Mouse (Mus musculus) liver, adult 2 months (tissue): ENCODE results near the gene Edf1. TPM values are rescaled to one million over a fixed set of nuclear protein-coding genes. Genes with fewer than 3 reads are reported as not detected.

Source experiments
- DNase-seq: peaks from one replicate; pipeline ENCODE4 v3.0.0-alpha.2; 2011; ENCODE audit warnings: low read depth, low spot score; ENCODE audit errors: extremely low read depth
- H3K27ac ChIP-seq: fragments of 200-500 bp; replicated peaks from 2 replicates; pipeline ENCODE4 v1.5.1; 2012; ENCODE audit warnings: low read depth, mild to moderate bottlenecking, control low read depth, inconsistent platforms, low read length; ENCODE audit not compliant: insufficient read depth
- H3K27me3 ChIP-seq: fragments of 200-500 bp; 2 replicates; pipeline ENCODE4 v1.6.1; 2012; ENCODE audit warnings: mild to moderate bottlenecking, moderate library complexity, low read length, inconsistent platforms; ENCODE audit not compliant: control insufficient read depth, insufficient read depth
- H3K36me3 ChIP-seq: fragments of 200-500 bp; 2 replicates; pipeline ENCODE4 v1.6.1; 2012; ENCODE audit warnings: low read length, inconsistent platforms; ENCODE audit not compliant: control insufficient read depth, insufficient read depth
- H3K4me1 ChIP-seq: fragments of 200-500 bp; 2 replicates; pipeline ENCODE4 v1.6.1; 2011; ENCODE audit warnings: low read length; ENCODE audit not compliant: control insufficient read depth, insufficient read depth
- H3K4me3 ChIP-seq: fragments of 200-500 bp; 2 replicates; pipeline ENCODE4 v1.5.1; 2011; ENCODE audit warnings: low read depth, mild to moderate bottlenecking, control low read depth, low read length, moderate library complexity; ENCODE audit not compliant: insufficient read depth
- H3K79me2 ChIP-seq: fragments of 200-500 bp; 2 replicates; pipeline ENCODE4 v1.6.1; 2012; ENCODE audit warnings: inconsistent platforms, mild to moderate bottlenecking, low read length, moderate library complexity; ENCODE audit not compliant: control insufficient read depth, insufficient read depth
- H3K9ac ChIP-seq: fragments of 200-500 bp; 2 replicates; pipeline ENCODE4 v1.6.1; 2012; ENCODE audit warnings: low read depth, mild to moderate bottlenecking, control low read depth, inconsistent platforms, low read length
- CTCF ChIP-seq: fragments of 200-500 bp; IDR thresholded peaks from 2 replicates; pipeline ENCODE4 v1.5.1; 2011; ENCODE audit warnings: low read depth, low read length, control low read depth
- POLR2A ChIP-seq: fragments of 200-500 bp; IDR thresholded peaks from 2 replicates; pipeline ENCODE4 v1.6.1; 2011; ENCODE audit warnings: low read length, control low read depth; ENCODE audit not compliant: insufficient read depth; ENCODE audit errors: extremely low read depth
- WGBS: fragments of 180-500 bp; shearing (Covaris S2); methylation state at CpG from one replicate; pipeline ENCODE4 v1.1.7; 2018; 5-methylcytosine and 5-hydroxymethylcytosine counted together
- polyA plus RNA-seq: library from polyadenylated mRNA; depleted of rRNA; stranded (reverse); fragments of >200 nt; gene quantifications from 2 replicates; pipeline ENCODE4 v1.2.3, GENCODE M21; 2012
- total RNA-seq: library from RNA; depleted of rRNA; stranded (reverse); fragments of >200 nt; gene quantifications from 2 replicates; pipeline ENCODE4 v1.2.3, GENCODE M21; 2014

Edf1 gene
- total and polyA plus RNA-seq, 2 experiments = 153 to 247 TPM

DNA sequence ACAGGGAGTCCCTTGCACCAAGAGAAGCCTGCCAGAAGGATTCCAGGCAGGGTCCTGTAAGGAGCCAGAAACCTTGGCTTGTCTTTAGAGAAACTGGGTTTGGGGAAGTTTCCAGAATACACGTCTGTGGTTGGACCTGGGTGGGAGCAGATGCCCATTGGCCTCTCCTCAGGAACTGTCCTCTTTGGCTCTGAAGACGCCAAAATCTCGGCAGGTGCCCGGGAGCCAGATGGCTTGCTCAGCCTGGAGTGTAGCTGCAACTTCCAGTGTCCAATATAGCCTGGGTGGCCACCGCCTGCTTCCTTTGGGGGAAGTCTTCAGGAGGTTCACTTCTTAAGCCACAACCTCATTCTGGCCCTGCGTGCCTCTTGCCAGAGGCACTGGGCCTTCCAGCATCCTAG lies 24.3 kb downstream of the Edf1 start:
- Histone ChIP-seq H3K27ac (no peak overlapping the region), H3K27me3 (peaks cover 30% of the 10 kb centered on the region), H3K4me3 (no peak overlapping the region), H3K36me3 (peaks cover 6% of the 10 kb centered on the region; the same call in 1 of the 2 replicates), H3K79me2 (no peaks in the 10 kb centered on the region), H3K4me1 (peaks cover 5% of the 10 kb centered on the region), H3K9ac (no peak overlapping the region)
- DNase-seq = no peak
- TF ChIP-seq POLR2A (no peak), CTCF (0 out of 2 replicates have a peak, but pooled peaks have one; percentile 2)
- WGBS = 29% methylated on average over 6 of the region's 6 CpGs

DNA sequence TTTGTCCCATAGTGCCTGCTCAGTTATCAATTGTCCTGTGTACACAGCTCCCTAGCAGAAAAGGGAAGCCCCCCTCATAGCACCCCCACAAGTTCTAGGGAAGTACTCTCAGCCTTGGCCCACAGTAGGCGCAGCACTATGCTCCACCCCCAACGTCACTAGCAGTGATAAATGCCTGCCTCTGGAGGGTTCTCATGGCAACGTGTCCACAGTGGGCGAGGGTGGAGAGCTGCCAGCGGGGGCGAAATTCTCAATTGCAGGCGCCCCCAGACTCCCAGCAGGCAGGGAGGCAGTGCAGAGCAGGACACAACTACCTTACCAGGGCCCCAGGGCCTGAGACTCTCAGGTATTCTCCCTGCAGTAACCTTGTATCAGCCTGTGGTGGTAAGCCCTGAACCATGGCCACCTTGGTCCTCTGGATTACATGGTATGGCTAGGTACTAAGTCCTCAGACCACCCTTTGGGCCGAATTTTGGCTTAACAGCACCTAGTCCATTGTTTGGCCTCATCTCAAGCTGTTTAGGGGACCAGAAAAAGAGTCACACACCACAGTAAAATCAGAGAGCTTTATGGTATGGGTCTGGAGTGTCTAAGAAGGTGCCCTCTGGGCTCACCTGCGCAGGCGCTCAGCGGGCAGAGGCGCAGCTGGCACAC lies 24.9 kb downstream of the Edf1 start:
- peaks cover 6% of the 10 kb centered on the region; the same call in 1 of the 2 replicates for H3K36me3 ChIP-seq
- H3K79me2 ChIP-seq = no peaks in the 10 kb centered on the region
- peaks cover 3% of the 10 kb centered on the region for H3K4me1 ChIP-seq
- no peak overlapping the region for H3K9ac ChIP-seq
- TF ChIP-seq POLR2A = no peak
- TF ChIP-seq CTCF = no peak
- H3K27ac ChIP-seq = no peak overlapping the region
- WGBS = 64% methylated on average over 12 of the region's 12 CpGs
- H3K27me3 ChIP-seq = peaks cover 24% of the 10 kb centered on the region
- no peak overlapping the region for H3K4me3 ChIP-seq
- no peak for DNase-seq

DNA sequence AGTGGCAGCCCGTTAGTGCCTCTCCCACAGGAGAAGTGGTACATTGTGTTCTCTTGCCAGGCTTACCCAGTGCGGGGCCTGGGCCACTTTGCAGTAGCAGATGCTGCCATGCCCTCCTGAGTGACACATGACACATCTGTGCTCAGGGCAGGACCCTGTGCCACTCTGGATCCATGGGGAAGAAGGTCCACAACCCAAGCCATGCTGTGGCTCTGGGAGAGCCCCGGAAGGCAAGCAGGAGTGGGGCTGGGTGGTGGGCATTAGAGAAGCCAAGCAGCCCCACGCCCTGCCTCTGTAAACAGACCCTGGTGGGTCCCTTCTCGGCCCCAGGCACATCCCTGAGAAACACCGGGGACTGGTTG lies 25.5 kb downstream of the Edf1 start:
- Histone ChIP-seq H3K9ac (no peak overlapping the region), H3K4me1 (peaks cover 2% of the 10 kb centered on the region), H3K27me3 (peaks cover 19% of the 10 kb centered on the region), H3K36me3 (peaks cover 6% of the 10 kb centered on the region; the same call in 1 of the 2 replicates), H3K27ac (no peak overlapping the region), H3K4me3 (no peak overlapping the region), H3K79me2 (no peaks in the 10 kb centered on the region)
- TF ChIP-seq POLR2A (no peak), CTCF (no peak)
- DNase-seq = no peak
- 89% methylated on average over 6 of the region's 6 CpGs for WGBS

DNA sequence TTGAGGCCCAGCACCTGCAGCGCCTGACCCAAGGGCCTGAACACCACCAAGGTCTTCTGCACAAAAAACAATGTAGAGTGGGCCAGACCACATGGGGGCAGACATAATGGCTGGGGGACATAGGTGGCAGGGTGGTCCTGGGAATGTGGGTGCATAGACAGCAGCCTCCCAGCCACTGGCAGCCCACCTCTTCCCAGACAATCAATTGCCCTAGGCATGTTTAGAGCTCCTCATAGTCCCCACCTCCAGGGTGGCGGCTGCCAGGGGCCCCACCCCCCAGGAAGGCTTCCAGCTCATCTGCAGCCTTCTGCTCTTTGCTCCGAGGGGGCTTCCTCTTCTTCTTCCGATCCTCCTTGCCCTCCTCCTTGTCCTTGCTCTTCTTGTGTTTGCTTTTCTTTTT lies 25.9 kb downstream of the Edf1 start:
- no peaks in the 10 kb centered on the region for H3K79me2 ChIP-seq
- no peak for TF ChIP-seq POLR2A
- no peak for TF ChIP-seq CTCF
- peaks cover 2% of the 10 kb centered on the region for H3K4me1 ChIP-seq
- H3K4me3 ChIP-seq = no peak overlapping the region
- peaks cover 14% of the 10 kb centered on the region for H3K27me3 ChIP-seq
- DNase-seq = no peak
- peaks cover 6% of the 10 kb centered on the region; the same call in 1 of the 2 replicates for H3K36me3 ChIP-seq
- no peak overlapping the region for H3K27ac ChIP-seq
- no peak overlapping the region for H3K9ac ChIP-seq
- 80% methylated on average over 4 of the region's 4 CpGs for WGBS

DNA sequence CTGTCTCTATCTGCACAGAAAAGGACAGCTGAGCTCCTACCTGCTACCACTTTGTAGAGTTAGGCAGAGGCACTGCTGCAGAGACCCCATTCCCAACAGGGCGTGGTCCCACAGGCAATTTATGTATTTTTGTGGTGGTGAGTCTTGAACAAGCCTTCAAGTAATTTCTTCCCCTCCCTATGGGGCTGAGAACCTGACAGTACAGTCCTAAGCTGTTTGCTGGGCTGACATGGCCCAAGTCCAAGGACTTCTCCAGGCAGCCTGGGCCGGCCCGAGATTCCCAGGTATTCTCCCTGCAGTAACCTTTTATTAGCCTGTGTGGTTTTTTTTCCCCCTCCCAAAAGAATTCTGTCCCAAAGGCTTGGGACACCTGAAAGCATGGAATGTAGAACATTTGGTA lies 26.5 kb downstream of the Edf1 start:
- Histone ChIP-seq H3K9ac (no peak overlapping the region), H3K4me3 (no peak overlapping the region), H3K27ac (no peak overlapping the region), H3K36me3 (peaks cover 6% of the 10 kb centered on the region; the same call in 1 of the 2 replicates), H3K4me1 (peaks cover 2% of the 10 kb centered on the region), H3K27me3 (peaks cover 9% of the 10 kb centered on the region), H3K79me2 (no peaks in the 10 kb centered on the region)
- 73% methylated on average over 3 of the region's 3 CpGs for WGBS
- TF ChIP-seq CTCF (no peak), POLR2A (no peak)
- no peak for DNase-seq

DNA sequence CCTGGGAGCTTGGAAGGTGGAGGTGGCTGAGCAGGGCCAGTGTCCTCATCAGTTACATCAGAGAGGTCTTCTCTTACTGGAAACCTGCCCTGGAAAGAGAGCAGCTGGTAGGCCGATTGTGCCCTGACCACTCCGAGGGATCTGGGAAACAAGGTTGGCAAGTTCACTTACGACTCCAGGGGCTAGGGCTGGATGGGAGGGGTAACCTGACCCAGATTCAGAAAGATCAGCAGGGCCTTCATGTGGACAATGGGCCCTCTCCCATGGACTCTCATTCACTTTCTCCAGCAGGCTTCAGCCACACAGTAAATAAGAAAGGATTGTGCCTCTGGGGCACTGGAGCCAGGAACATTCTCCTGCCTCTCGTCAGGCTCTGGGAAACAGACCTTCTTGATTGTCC lies 27.2 kb downstream of the Edf1 start:
- no peak for DNase-seq
- H3K36me3 ChIP-seq = peaks cover 11% of the 10 kb centered on the region; the same call in 1 of the 2 replicates
- H3K4me1 ChIP-seq = peaks cover 2% of the 10 kb centered on the region
- no peaks in the 10 kb centered on the region for H3K79me2 ChIP-seq
- TF ChIP-seq CTCF (no peak), POLR2A (no peak)
- no peak overlapping the region for H3K9ac ChIP-seq
- no peak overlapping the region for H3K4me3 ChIP-seq
- 93% methylated on average over 4 of the region's 4 CpGs for WGBS
- peaks cover 1% of the 10 kb centered on the region for H3K27me3 ChIP-seq
- no peak overlapping the region for H3K27ac ChIP-seq
